Mouse (Mus musculus) liver, embryonic 15.5 days (tissue): ENCODE results near the gene Slc22a12. TPM values are rescaled to one million over a fixed set of nuclear protein-coding genes. Genes with fewer than 3 reads are reported as not detected.

Source experiments
- ATAC-seq: fragments of 200-750 bp; cut with Nextera tagmentation; 2 replicates; pipeline ENCODE4 v1.8.0; 2017; ENCODE audit warnings: moderate number of reproducible peaks, mild to moderate bottlenecking, moderate library complexity; ENCODE audit not compliant: insufficient read depth
- H3K27ac ChIP-seq: fragments of 300-500 bp; sonication (generic); replicated peaks from 2 replicates; pipeline ENCODE4 v1.5.1; 2015; ENCODE audit warnings: mild to moderate bottlenecking, inconsistent platforms
- H3K27me3 ChIP-seq: fragments of 300-500 bp; sonication (generic); 2 replicates; pipeline ENCODE4 v1.6.1; 2015; ENCODE audit warnings: mild to moderate bottlenecking, inconsistent platforms
- H3K36me3 ChIP-seq: fragments of 300-500 bp; sonication (generic); replicated peaks from 2 replicates; pipeline ENCODE4 v1.6.1; 2015; ENCODE audit warnings: moderate library complexity, mild to moderate bottlenecking, inconsistent platforms
- H3K4me1 ChIP-seq: fragments of 300-500 bp; sonication (generic); replicated peaks from 2 replicates; pipeline ENCODE4 v1.6.1; 2015; ENCODE audit warnings: inconsistent platforms
- H3K4me2 ChIP-seq: fragments of 300-500 bp; sonication (generic); 2 replicates; pipeline ENCODE4 v1.6.1; 2015; ENCODE audit warnings: moderate library complexity, mild to moderate bottlenecking, inconsistent platforms
- H3K4me3 ChIP-seq: fragments of 300-500 bp; sonication (generic); replicated peaks from 2 replicates; pipeline ENCODE4 v1.5.1; 2015; ENCODE audit warnings: mild to moderate bottlenecking, inconsistent platforms
- H3K9ac ChIP-seq: fragments of 300-500 bp; sonication (generic); 2 replicates; pipeline ENCODE4 v1.6.1; 2015; ENCODE audit warnings: moderate library complexity, mild to moderate bottlenecking, inconsistent platforms
- H3K9me3 ChIP-seq: fragments of 300-500 bp; sonication (generic); replicated peaks from 2 replicates; pipeline ENCODE4 v1.6.1; 2016; ENCODE audit warnings: inconsistent platforms
- WGBS: fragments of 180-500 bp; shearing (Covaris S2); methylation state at CpG from one replicate; pipeline ENCODE4 v1.1.7; 2015; ENCODE audit warnings: mixed read lengths; ENCODE audit not compliant: insufficient replicate concordance; 5-methylcytosine and 5-hydroxymethylcytosine counted together
- microRNA-seq: library from miRNA; unstranded; fragments of <30 nt; microRNA quantifications from one replicate; pipeline ENCODE4, GENCODE M21; 2016
- polyA plus RNA-seq: library from polyadenylated mRNA; unstranded; fragments of >200 nt; fragmentation: Nextera tagmentation; extraction: Ambion mirVana; gene quantifications from 2 replicates; pipeline ENCODE4 v1.2.1, GENCODE M21; 2015

Gene Slc22a12
- polyA plus RNA-seq, 1 experiment from 2014 or later = not detected

- H3K9me3 ChIP-seq = no peaks in the 10 kb centered on the region
- peaks cover 79% of the 10 kb centered on the region for H3K27me3 ChIP-seq
- H3K4me3 ChIP-seq = no peak overlapping the region
- H3K27ac ChIP-seq = no peak overlapping the region
- no peaks in the 10 kb centered on the region for H3K36me3 ChIP-seq
- no peaks in the 10 kb centered on the region for H3K4me1 ChIP-seq
- 17% methylated on average over 12 of the region's 12 CpGs for WGBS
- ATAC-seq = no peak
- no peak overlapping the region for H3K9ac ChIP-seq
- H3K4me2 ChIP-seq = no peak overlapping the region
Measured at GRCm38 (mm10) chr19:6492124-6492523, 50.7 kb downstream of the Slc22a12 start.

- no peak overlapping the region for H3K9ac ChIP-seq
- H3K27me3 ChIP-seq = peaks cover 73% of the 10 kb centered on the region
- no peaks in the 10 kb centered on the region for H3K9me3 ChIP-seq
- H3K4me1 ChIP-seq = no peaks in the 10 kb centered on the region
- H3K4me3 ChIP-seq = no peak overlapping the region
- no peak overlapping the region for H3K27ac ChIP-seq
- 70% methylated on average over 8 of the region's 8 CpGs for WGBS
- no peaks in the 10 kb centered on the region for H3K36me3 ChIP-seq
- no peak overlapping the region for H3K4me2 ChIP-seq
- no peak for ATAC-seq
Measured at GRCm38 (mm10) chr19:6491538-6491937, 51.3 kb downstream of the Slc22a12 start.

- Histone ChIP-seq H3K9me3 (no peaks in the 10 kb centered on the region), H3K9ac (no peak overlapping the region), H3K4me3 (no peak overlapping the region), H3K4me2 (no peak overlapping the region), H3K27ac (no peak overlapping the region), H3K4me1 (no peaks in the 10 kb centered on the region), H3K27me3 (peaks cover 48% of the 10 kb centered on the region), H3K36me3 (no peaks in the 10 kb centered on the region)
- no peak for ATAC-seq
- 2% methylated on average over 4 of the region's 4 CpGs for WGBS
Measured at GRCm38 (mm10) chr19:6489030-6489429, 53.8 kb downstream of the Slc22a12 start.

Small RNA genes lying within 50 kb of the gene (microRNA-seq; reads per million reads assigned to microRNA genes)
- gene Gm26460 = not detected

Other genes with a start within 250 kb of the Slc22a12 start
- gene Cdc42bpg, start 236.6 kb downstream of the Slc22a12 start, polyA plus RNA-seq = 0.21 and 0.38 TPM in 2 replicates
- 25.1 and 25.4 TPM in 2 replicates for gene Men1, start 208.1 kb downstream of the Slc22a12 start, polyA plus RNA-seq
- 7.7 and 9.1 TPM in 2 replicates for gene Map4k2, start 201.9 kb downstream of the Slc22a12 start, polyA plus RNA-seq
- gene Sf1, start 179.3 kb downstream of the Slc22a12 start, polyA plus RNA-seq = 64.3 and 68.8 TPM in 2 replicates
- 6.4 and 9.2 TPM in 2 replicates for gene Pygm, start 158.6 kb downstream of the Slc22a12 start, polyA plus RNA-seq
- 81.3 and 88.4 TPM in 2 replicates for gene Rasgrp2, start 143.7 kb downstream of the Slc22a12 start, polyA plus RNA-seq
- gene Nrxn2, start 124.3 kb downstream of the Slc22a12 start, polyA plus RNA-seq = 0.39 and 0.51 TPM in 2 replicates